Mouse (Mus musculus) hindbrain, embryonic 14.5 days (tissue): ENCODE measurements at regions not wholly inside any gene's neighbourhood (a gene's known extent, or its start where the extent isn't known, plus 50 kb on each side); places are given as distances from the start of the nearest gene placed in this dataset.
A peak's percentile ranks its signal among the peaks of the same experiment; 100 is the strongest.

Experiments
- ATAC-seq: fragments of 200-750 bp; cut with Nextera tagmentation; 2 replicates; pipeline ENCODE4 v1.8.0; 2017; ENCODE audit warnings: moderate number of reproducible peaks, mild to moderate bottlenecking, moderate TSS enrichment, moderate library complexity; ENCODE audit not compliant: low FRiP score
- DNase-seq: peaks from one replicate; pipeline ENCODE4 v3.0.0-alpha.2; 2015; ENCODE audit warnings: low spot score
- H3K27ac ChIP-seq: fragments of 300-500 bp; sonication (generic); 2 replicates; pipeline ENCODE4 v1.5.1; 2014; ENCODE audit warnings: mild to moderate bottlenecking, moderate library complexity
- H3K27me3 ChIP-seq: fragments of 300-500 bp; sonication (generic); 2 replicates; pipeline ENCODE4 v1.6.1; 2014; ENCODE audit warnings: mild to moderate bottlenecking, low read length, mixed read lengths; ENCODE audit not compliant: control insufficient read depth, insufficient read depth
- H3K36me3 ChIP-seq: fragments of 300-500 bp; sonication (generic); replicated peaks from 2 replicates; pipeline ENCODE4 v1.6.1; 2014; ENCODE audit not compliant: control insufficient read depth, insufficient read depth
- H3K4me1 ChIP-seq: fragments of 300-500 bp; sonication (generic); replicated peaks from 2 replicates; pipeline ENCODE4 v1.6.1; 2014; ENCODE audit warnings: antibody characterized with exemption, low read length, mixed read lengths; ENCODE audit not compliant: control insufficient read depth, insufficient read depth
- H3K4me2 ChIP-seq: fragments of 300-500 bp; sonication (generic); replicated peaks from 2 replicates; pipeline ENCODE4 v1.6.1; 2014; ENCODE audit warnings: mild to moderate bottlenecking, moderate library complexity
- H3K4me3 ChIP-seq: fragments of 300-500 bp; sonication (generic); replicated peaks from 2 replicates; pipeline ENCODE4 v1.5.1; 2014; ENCODE audit warnings: mild to moderate bottlenecking, low read length
- H3K9ac ChIP-seq: fragments of 300-500 bp; sonication (generic); 2 replicates; pipeline ENCODE4 v1.6.1; 2014
- H3K9me3 ChIP-seq: fragments of 300-500 bp; sonication (generic); 2 replicates; pipeline ENCODE4 v1.6.1; 2016; ENCODE audit warnings: low read length; ENCODE audit not compliant: control insufficient read depth
- WGBS: fragments of 180-500 bp; shearing (Covaris S2); extraction: QIAGEN DNeasy Blood & Tissue Kit; methylation state at CpG from one replicate; pipeline ENCODE4 v1.1.7; 2014; 5-methylcytosine and 5-hydroxymethylcytosine counted together

GRCm38 (mm10) chr2:124718985-124719384 lies 348.9 kb upstream of the Slc24a5 start:
- Histone ChIP-seq H3K9ac (no peak overlapping the region), H3K4me3 (no peak overlapping the region), H3K4me1 (no peaks in the 10 kb centered on the region), H3K9me3 (no peaks in the 10 kb centered on the region), H3K27ac (no peak overlapping the region), H3K36me3 (no peaks in the 10 kb centered on the region), H3K27me3 (no peaks in the 10 kb centered on the region), H3K4me2 (no peak overlapping the region)
- no peak for DNase-seq
- no peak for ATAC-seq
- WGBS, result 70% methylated on average over 9 of the region's 9 CpGs

GRCm38 (mm10) chr2:124719820-124720478 lies 348.0 kb upstream of the Slc24a5 start:
- peak; percentile 31; the same call in 1 of the 2 replicates for ATAC-seq
- Histone ChIP-seq H3K27ac (no peak overlapping the region), H3K4me1 (no peaks in the 10 kb centered on the region), H3K27me3 (no peaks in the 10 kb centered on the region), H3K36me3 (no peaks in the 10 kb centered on the region), H3K9me3 (no peaks in the 10 kb centered on the region), H3K4me2 (no peak overlapping the region), H3K4me3 (no peak overlapping the region), H3K9ac (no peak overlapping the region)
- DNase-seq, result no peak
- WGBS, result 78% methylated on average over 14 of the region's 14 CpGs

- DNase-seq (no peak), ATAC-seq (peak; percentile 55; the same call in 1 of the 2 replicates)
- Histone ChIP-seq H3K9ac (no peak overlapping the region), H3K36me3 (no peaks in the 10 kb centered on the region), H3K4me3 (no peak overlapping the region), H3K27me3 (no peaks in the 10 kb centered on the region), H3K9me3 (no peaks in the 10 kb centered on the region), H3K4me2 (no peak overlapping the region), H3K27ac (no peak overlapping the region; the same call in 1 of the 2 replicates), H3K4me1 (0 out of 2 replicates have a peak, but pooled peaks cover 4% of the 10 kb centered on the region)
- 64% methylated on average over 14 of the region's 14 CpGs for WGBS
Observed at GRCm38 (mm10) chr2:124720593-124721445, 347.1 kb upstream of the Slc24a5 start.

GRCm38 (mm10) chr2:124724171-124724570 lies 343.8 kb upstream of the Slc24a5 start:
- Histone ChIP-seq H3K4me3 (no peak overlapping the region), H3K4me2 (no peak overlapping the region), H3K9me3 (no peaks in the 10 kb centered on the region), H3K9ac (no peak overlapping the region), H3K4me1 (0 out of 2 replicates have a peak, but pooled peaks cover 4% of the 10 kb centered on the region), H3K27ac (no peak overlapping the region), H3K27me3 (no peaks in the 10 kb centered on the region), H3K36me3 (no peaks in the 10 kb centered on the region)
- WGBS, result 54% methylated on average over 4 of the region's 4 CpGs
- ATAC-seq (no peak), DNase-seq (no peak)

- Histone ChIP-seq H3K9me3 (no peaks in the 10 kb centered on the region), H3K4me2 (no peak overlapping the region), H3K36me3 (no peaks in the 10 kb centered on the region), H3K9ac (no peak overlapping the region), H3K4me3 (no peak overlapping the region), H3K27ac (no peak overlapping the region), H3K27me3 (no peaks in the 10 kb centered on the region), H3K4me1 (0 out of 2 replicates have a peak, but pooled peaks cover 4% of the 10 kb centered on the region)
- DNase-seq (no peak), ATAC-seq (0 out of 2 replicates have a peak, but pooled peaks have one; percentile 37)
- WGBS, result 50% methylated on average over 5 of the region's 5 CpGs
Observed at GRCm38 (mm10) chr2:124724827-124725480, 343.0 kb upstream of the Slc24a5 start.

GRCm38 (mm10) chr2:124727979-124728378 lies 339.9 kb upstream of the Slc24a5 start:
- no peaks in the 10 kb centered on the region for H3K9me3 ChIP-seq
- 0 out of 2 replicates have a peak, but pooled peaks cover 4% of the 10 kb centered on the region for H3K4me1 ChIP-seq
- no peak overlapping the region for H3K27ac ChIP-seq
- no peak overlapping the region for H3K4me2 ChIP-seq
- DNase-seq (no peak), ATAC-seq (no peak)
- H3K9ac ChIP-seq, result no peak overlapping the region
- no peaks in the 10 kb centered on the region for H3K36me3 ChIP-seq
- no peaks in the 10 kb centered on the region for H3K27me3 ChIP-seq
- 94% methylated on average over 5 of the region's 5 CpGs for WGBS
- no peak overlapping the region for H3K4me3 ChIP-seq

GRCm38 (mm10) chr2:124732593-124732992 lies 335.3 kb upstream of the Slc24a5 start:
- Histone ChIP-seq H3K27me3 (no peaks in the 10 kb centered on the region), H3K36me3 (no peaks in the 10 kb centered on the region), H3K4me3 (no peak overlapping the region), H3K4me2 (no peak overlapping the region), H3K27ac (no peak overlapping the region), H3K4me1 (no peaks in the 10 kb centered on the region), H3K9me3 (no peaks in the 10 kb centered on the region), H3K9ac (no peak overlapping the region)
- ATAC-seq (no peak), DNase-seq (no peak)
- 83% methylated on average over 2 of the region's 2 CpGs for WGBS

- Histone ChIP-seq H3K27ac (no peak overlapping the region), H3K9ac (no peak overlapping the region), H3K9me3 (no peaks in the 10 kb centered on the region), H3K4me2 (no peak overlapping the region), H3K36me3 (no peaks in the 10 kb centered on the region), H3K27me3 (no peaks in the 10 kb centered on the region), H3K4me1 (no peaks in the 10 kb centered on the region), H3K4me3 (no peak overlapping the region)
- DNase-seq (no peak), ATAC-seq (no peak)
- WGBS, result 65% methylated on average over 13 of the region's 13 CpGs
Observed at GRCm38 (mm10) chr2:124740848-124741247, 327.1 kb upstream of the Slc24a5 start.

- H3K4me3 ChIP-seq, result no peak overlapping the region
- H3K36me3 ChIP-seq, result no peaks in the 10 kb centered on the region
- WGBS, result 84% methylated on average over 2 of the region's 2 CpGs
- H3K9ac ChIP-seq, result no peak overlapping the region
- H3K9me3 ChIP-seq, result no peaks in the 10 kb centered on the region
- H3K27ac ChIP-seq, result no peak overlapping the region
- no peaks in the 10 kb centered on the region for H3K4me1 ChIP-seq
- DNase-seq, result no peak
- no peak for ATAC-seq
- H3K4me2 ChIP-seq, result no peak overlapping the region
- H3K27me3 ChIP-seq, result no peaks in the 10 kb centered on the region
Observed at GRCm38 (mm10) chr2:124742964-124743363, 325.0 kb upstream of the Slc24a5 start.
